Mouse (Mus musculus) layer of hippocampus, adult 11-12 months (tissue): ENCODE results near the gene Mettl16.

Source experiments
- DNase-seq: peaks from one replicate; pipeline ENCODE4 v3.0.0; 2022; ENCODE audit warnings: low spot score

The Mettl16 gene

GRCm38 (mm10) chr11:74845784-74846183 lies 75.2 kb downstream of the Mettl16 start:
- no peak for DNase-seq

- peak; percentile 73 for DNase-seq
Measured at GRCm38 (mm10) chr11:74847919-74848521, 77.4 kb downstream of the Mettl16 start.

GRCm38 (mm10) chr11:74850998-74851661 lies 80.5 kb downstream of the Mettl16 start:
- DNase-seq: no peak

DNA sequence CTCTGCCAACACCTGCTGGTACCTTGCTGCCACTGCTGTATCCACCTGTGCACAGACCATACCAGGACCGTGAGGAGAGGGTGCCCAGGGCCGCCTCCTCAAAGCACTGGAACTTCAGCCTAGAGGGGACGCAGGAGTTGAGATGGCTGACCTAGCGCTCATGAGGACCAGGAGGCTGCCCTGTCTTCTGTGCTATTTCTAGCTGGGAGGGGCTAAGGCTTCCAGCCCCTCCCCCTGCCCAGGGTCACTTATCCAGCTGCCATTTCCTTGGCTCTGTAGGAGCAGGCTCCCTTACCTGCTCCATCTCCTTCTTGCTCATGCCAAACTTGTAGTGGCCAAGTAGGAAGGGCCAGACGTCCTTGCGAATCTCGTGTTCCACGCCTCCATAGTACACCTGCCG lies 87.1 kb downstream of the Mettl16 start:
- no peak for DNase-seq

DNA sequence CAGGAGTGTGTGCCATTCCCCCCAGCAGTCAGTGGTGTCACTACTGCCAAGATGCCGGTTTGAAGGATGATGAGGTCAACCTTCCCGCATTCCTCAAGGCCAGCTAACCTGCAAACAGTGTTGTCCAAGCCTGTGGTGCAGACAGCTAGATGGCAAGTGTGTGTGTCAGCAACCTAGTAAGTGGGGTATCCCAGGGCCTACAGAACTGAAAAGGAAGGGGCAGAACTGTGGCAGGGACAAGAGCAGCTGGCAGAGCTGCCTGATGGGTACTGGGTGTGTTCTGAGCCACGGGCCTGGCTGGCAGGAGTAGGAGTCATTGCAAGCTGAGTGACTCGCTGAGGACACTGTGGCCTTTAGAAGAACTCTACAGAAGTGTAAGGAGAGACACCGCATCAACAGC lies 91.5 kb downstream of the Mettl16 start:
- no peak for DNase-seq

DNA sequence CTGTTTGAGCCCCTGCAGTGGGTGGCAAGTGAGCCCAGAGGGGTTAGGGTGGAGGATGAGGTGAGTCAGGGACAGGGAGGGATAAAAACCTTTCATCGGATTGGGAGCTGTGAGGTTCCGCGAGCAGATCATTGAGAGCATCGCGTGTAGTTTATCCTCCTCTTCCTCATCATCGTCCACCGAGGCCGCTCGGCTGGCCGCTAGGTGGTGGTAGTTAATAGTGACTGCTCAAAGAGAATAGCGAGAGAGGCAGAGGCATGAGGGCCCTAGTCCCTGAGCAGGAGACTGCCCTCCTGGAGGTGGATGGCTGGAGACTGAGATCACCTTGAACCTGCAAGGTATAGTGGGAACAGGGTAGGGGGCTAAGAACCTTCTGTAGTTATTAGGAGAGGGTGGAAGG lies 92.8 kb downstream of the Mettl16 start:
- DNase-seq: no peak

GRCm38 (mm10) chr11:74864421-74864820 lies 93.8 kb downstream of the Mettl16 start:
- DNase-seq: no peak

DNA sequence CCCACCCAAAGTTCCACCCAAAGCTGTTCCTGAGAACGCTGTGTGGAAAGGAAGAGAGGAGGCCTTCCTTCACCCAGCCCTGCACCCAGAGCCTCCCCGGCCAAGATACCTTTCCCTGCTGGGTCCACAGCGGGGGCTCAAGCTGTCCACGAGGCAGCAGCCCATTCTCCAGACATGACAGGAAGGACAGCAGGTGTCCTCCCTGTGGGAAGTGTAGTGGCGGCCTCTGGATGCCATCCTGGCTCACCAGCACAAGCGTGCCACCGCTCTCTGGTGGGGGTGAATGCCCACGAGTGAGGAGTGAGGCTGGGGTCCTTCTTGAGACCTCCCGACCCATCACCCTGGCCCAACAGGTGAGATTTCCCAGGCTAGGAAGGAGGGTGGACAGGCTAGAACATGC lies 94.6 kb downstream of the Mettl16 start:
- no peak for DNase-seq

- peak; percentile 55 for DNase-seq
Measured at GRCm38 (mm10) chr11:74866640-74867039, 96.0 kb downstream of the Mettl16 start.

GRCm38 (mm10) chr11:74867181-74867580 lies 96.6 kb downstream of the Mettl16 start:
- no peak for DNase-seq

GRCm38 (mm10) chr11:74868046-74868760 lies 97.6 kb downstream of the Mettl16 start:
- no peak for DNase-seq

DNA sequence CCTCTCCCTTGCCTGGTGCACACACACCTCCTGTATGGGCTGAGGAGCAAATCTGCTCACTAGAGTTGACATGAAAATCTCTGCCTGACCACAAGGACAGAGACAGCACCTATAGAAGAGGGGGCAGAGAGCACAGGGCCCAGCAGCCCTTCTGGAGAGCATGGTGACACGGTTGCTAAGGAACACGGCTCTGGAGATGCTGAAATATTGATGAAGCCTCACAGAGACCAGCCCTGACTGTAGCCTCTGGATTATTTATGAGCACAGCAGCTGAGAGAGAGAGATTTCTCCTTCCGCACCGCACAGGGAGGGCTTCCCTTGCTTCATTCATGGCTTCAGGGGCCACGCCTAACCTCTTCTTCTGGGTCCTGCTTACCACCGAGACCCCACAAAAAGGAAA lies 99.0 kb downstream of the Mettl16 start:
- DNase-seq: no peak

DNA sequence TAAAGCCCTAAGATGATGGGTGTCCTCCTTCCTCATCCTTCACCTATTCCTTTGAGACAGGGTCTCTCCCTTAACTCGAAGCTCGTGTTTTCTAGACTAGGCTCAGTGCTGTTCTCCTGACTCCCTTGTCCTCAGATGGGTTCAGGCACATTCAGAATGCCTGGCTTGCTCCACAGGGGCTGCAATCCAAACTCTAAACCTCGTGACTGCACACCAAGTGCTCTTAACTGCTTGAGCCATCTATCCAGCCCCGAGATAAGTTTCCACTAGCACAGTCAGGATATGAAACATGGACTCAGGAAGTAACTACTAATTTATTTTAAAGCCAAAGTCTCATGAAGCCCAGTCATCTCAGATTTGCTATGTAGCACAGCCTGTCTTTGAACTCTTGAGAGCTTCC lies 99.9 kb downstream of the Mettl16 start:
- DNase-seq: no peak

GRCm38 (mm10) chr11:74870991-74871622 lies 100.5 kb downstream of the Mettl16 start:
- DNase-seq: peak; percentile 58

GRCm38 (mm10) chr11:74874630-74875029 lies 104.0 kb downstream of the Mettl16 start:
- peak; percentile 55 for DNase-seq

GRCm38 (mm10) chr11:74876801-74877200 lies 106.2 kb downstream of the Mettl16 start:
- DNase-seq: peak; percentile 73
